Mouse (Mus musculus) ES-Bruce4 (cell line): Measurements from ENCODE around the gene Ppih. TPM values are rescaled to one million over a fixed set of nuclear protein-coding genes. Genes with fewer than 3 reads are reported as not detected.
"Not testable (repeated sequence)": the region's sequence is repeated elsewhere in the genome, so short reads cannot be mapped to it uniquely, and the experiment has no call there.

ENCODE experiments used
- H3K27ac ChIP-seq: 2 replicates; pipeline ENCODE4 v1.5.1; 2012; ENCODE audit warnings: low read length, inconsistent platforms; ENCODE audit not compliant: insufficient read depth
- H3K27me3 ChIP-seq: 2 replicates; pipeline ENCODE4 v1.6.1; 2012; ENCODE audit warnings: mild to moderate bottlenecking, low read length, inconsistent platforms; ENCODE audit not compliant: control insufficient read depth, poor library complexity, insufficient read depth, severe bottlenecking
- H3K36me3 ChIP-seq: 2 replicates; pipeline ENCODE4 v1.6.1; 2012; ENCODE audit warnings: inconsistent platforms, mild to moderate bottlenecking, low read length, moderate library complexity; ENCODE audit not compliant: control insufficient read depth, poor library complexity, insufficient read depth, severe bottlenecking
- H3K4me1 ChIP-seq: one replicate; pipeline ENCODE4 v1.8.1; 2011; ENCODE audit warnings: low read length; ENCODE audit not compliant: control insufficient read depth, insufficient read depth
- H3K4me3 ChIP-seq: 2 replicates; pipeline ENCODE4 v1.5.1; 2011; ENCODE audit warnings: low read depth, mild to moderate bottlenecking, low read length
- H3K9ac ChIP-seq: 2 replicates; pipeline ENCODE4 v1.6.1; 2012; ENCODE audit warnings: low read depth, mild to moderate bottlenecking, inconsistent platforms; ENCODE audit not compliant: poor library complexity, severe bottlenecking
- H3K9me3 ChIP-seq: replicated peaks from 2 replicates; pipeline ENCODE4 v1.6.1; 2012; ENCODE audit warnings: mild to moderate bottlenecking, low read length, inconsistent platforms; ENCODE audit not compliant: control insufficient read depth, poor library complexity, insufficient read depth, severe bottlenecking
- CTCF ChIP-seq: IDR thresholded peaks from one replicate; pipeline ENCODE4 v1.8.1; 2011; ENCODE audit warnings: low read depth, low read length
- EP300 ChIP-seq: IDR thresholded peaks from 2 replicates; pipeline ENCODE4 v1.6.1; 2011; ENCODE audit warnings: low read depth, low read length; ENCODE audit not compliant: insufficient read depth
- POLR2A ChIP-seq: IDR thresholded peaks from one replicate; pipeline ENCODE4 v1.8.1; 2011; ENCODE audit warnings: low read length; ENCODE audit not compliant: insufficient read depth
- polyA plus RNA-seq: library from polyadenylated mRNA; stranded (reverse); fragments of >200 nt; gene quantifications from 2 replicates; pipeline ENCODE4 v1.2.4, GENCODE M21; 2011; ENCODE audit warnings: low read depth; ENCODE audit not compliant: missing spikeins, insufficient read depth, insufficient read length

Gene Ppih
- polyA plus RNA-seq, 1 experiment: 135 TPM

GRCm38 (mm10) chr4:119284861-119285260 lies 35.5 kb downstream of the Ppih start:
- TF ChIP-seq CTCF: no peak
- no peak for TF ChIP-seq POLR2A
- TF ChIP-seq EP300: no peak
- H3K4me3 ChIP-seq: no peak overlapping the region
- no peaks in the 10 kb centered on the region for H3K9me3 ChIP-seq
- H3K4me1 ChIP-seq: no peaks in the 10 kb centered on the region
- no peak overlapping the region for H3K9ac ChIP-seq
- H3K36me3 ChIP-seq: peaks cover 85% of the 10 kb centered on the region
- H3K27ac ChIP-seq: no peak overlapping the region
- H3K27me3 ChIP-seq: no peaks in the 10 kb centered on the region

GRCm38 (mm10) chr4:119278784-119279183 lies 41.6 kb downstream of the Ppih start:
- not testable (repeated sequence) for H3K27me3 ChIP-seq, H3K4me1 ChIP-seq, H3K9ac ChIP-seq, H3K9me3 ChIP-seq, H3K27ac ChIP-seq, H3K4me3 ChIP-seq
- peaks cover 88% of the 10 kb centered on the region for H3K36me3 ChIP-seq

GRCm38 (mm10) chr4:119275726-119276125 lies 44.6 kb downstream of the Ppih start:
- H3K4me3 ChIP-seq: no peak overlapping the region
- TF ChIP-seq POLR2A (no peak), CTCF (no peak), EP300 (no peak)
- H3K27me3 ChIP-seq: no peaks in the 10 kb centered on the region
- 0 out of 2 replicates have a peak overlapping the region, but pooled peaks have one; percentile 32 for H3K27ac ChIP-seq
- H3K36me3 ChIP-seq: peaks cover 88% of the 10 kb centered on the region
- H3K9me3 ChIP-seq: no peaks in the 10 kb centered on the region
- no peaks in the 10 kb centered on the region for H3K4me1 ChIP-seq
- H3K9ac ChIP-seq: no peak overlapping the region

GRCm38 (mm10) chr4:119275226-119275625 lies 45.1 kb downstream of the Ppih start:
- Histone ChIP-seq H3K27me3 (no peaks in the 10 kb centered on the region), H3K4me1 (no peaks in the 10 kb centered on the region), H3K9me3 (no peaks in the 10 kb centered on the region), H3K4me3 (no peak overlapping the region), H3K27ac (no peak overlapping the region), H3K9ac (no peak overlapping the region), H3K36me3 (peaks cover 89% of the 10 kb centered on the region)
- TF ChIP-seq POLR2A: no peak
- TF ChIP-seq CTCF: no peak
- no peak for TF ChIP-seq EP300

- TF ChIP-seq POLR2A (no peak), EP300 (no peak), CTCF (no peak)
- Histone ChIP-seq H3K36me3 (peaks cover 85% of the 10 kb centered on the region), H3K9me3 (no peaks in the 10 kb centered on the region), H3K4me1 (no peaks in the 10 kb centered on the region), H3K27me3 (no peaks in the 10 kb centered on the region), H3K4me3 (no peak overlapping the region), H3K9ac (no peak overlapping the region), H3K27ac (no peak overlapping the region)
These were observed 45.7 kb downstream of the Ppih start for GRCm38 (mm10) chr4:119274627-119275026.

- TF ChIP-seq POLR2A: no peak
- no peak for TF ChIP-seq CTCF
- TF ChIP-seq EP300: no peak
- Histone ChIP-seq H3K27ac (no peak overlapping the region), H3K9ac (no peak overlapping the region), H3K9me3 (no peaks in the 10 kb centered on the region), H3K27me3 (no peaks in the 10 kb centered on the region), H3K4me3 (no peak overlapping the region), H3K36me3 (peaks cover 14% of the 10 kb centered on the region), H3K4me1 (no peaks in the 10 kb centered on the region)
These were observed 53.7 kb downstream of the Ppih start for GRCm38 (mm10) chr4:119266606-119267005.
